Mouse (Mus musculus) frontal cortex, postnatal 10 days (tissue): ENCODE measurements at regions not wholly inside any gene's neighbourhood (a gene's known extent, or its start where the extent isn't known, plus 50 kb on each side); places are given as distances from the start of the nearest gene placed in this dataset.
"Not testable (repeated sequence)": the region's sequence is repeated elsewhere in the genome, so short reads cannot be mapped to it uniquely, and the experiment has no call there.

Experiments
- DNase-seq, 2 experiments: peaks; one replicate each; pipeline ENCODE4 v3.0.0; 2022; ENCODE audit warnings: low spot score in 2 of 2, mixed read lengths in 1 of 2

- DNase-seq = no peak
Measured at GRCm38 (mm10) chr6:37618990-37619389, 89.0 kb downstream of the Akr1d1 start.

- DNase-seq = no peak
Measured at GRCm38 (mm10) chr6:37621364-37622029, 91.5 kb downstream of the Akr1d1 start.

- DNase-seq = no peak
Measured at GRCm38 (mm10) chr6:37622273-37622672, 92.3 kb downstream of the Akr1d1 start.

GRCm38 (mm10) chr6:37627206-37627605, 97.2 kb downstream of the Akr1d1 start:
- no peak for DNase-seq

- no peak for DNase-seq
Measured at GRCm38 (mm10) chr6:37633948-37634347, 104.0 kb downstream of the Akr1d1 start.

DNA sequence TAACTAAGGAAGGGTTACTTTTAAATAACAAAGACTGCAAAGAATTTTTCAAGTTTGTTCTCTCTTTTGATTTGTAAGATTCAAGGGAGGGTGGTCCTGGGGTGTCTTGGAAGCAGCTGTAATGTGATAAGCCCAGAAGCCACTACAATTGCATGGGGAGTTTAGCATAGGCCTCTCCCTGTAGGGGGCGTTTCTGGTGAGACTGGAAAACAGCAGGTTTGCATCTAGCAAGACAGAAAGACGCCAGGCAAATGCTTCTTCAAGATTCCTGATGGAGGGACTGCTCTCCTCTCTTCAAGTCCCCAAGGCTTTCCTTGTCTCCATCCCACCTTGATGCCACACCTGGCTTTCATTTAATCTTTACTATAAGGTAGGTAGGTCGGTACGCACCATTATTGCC, 112.1 kb downstream of the Akr1d1 start:
- DNase-seq = no peak

GRCm38 (mm10) chr6:37642701-37643121, 112.7 kb downstream of the Akr1d1 start:
- DNase-seq = peak; percentile 40 to 53

DNA sequence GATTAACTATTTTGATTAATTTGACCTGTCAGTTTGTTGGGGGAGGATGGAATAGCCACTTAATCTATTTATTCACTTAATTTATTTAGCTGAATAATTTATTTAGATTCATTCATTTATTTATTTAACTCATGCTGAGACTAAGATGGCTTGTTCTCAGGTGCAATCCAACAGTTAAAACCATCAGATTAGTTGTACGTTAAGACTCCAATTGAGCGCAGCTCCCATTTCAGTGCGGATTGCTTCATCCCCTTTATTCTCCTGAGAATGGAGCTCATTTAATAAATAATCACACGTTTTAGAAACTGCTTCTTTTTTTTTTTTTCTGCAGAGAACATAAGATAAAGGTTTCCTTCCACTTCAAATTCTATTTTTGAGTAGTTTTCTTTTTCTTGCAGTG, 113.2 kb downstream of the Akr1d1 start:
- no peak for DNase-seq

GRCm38 (mm10) chr6:37643718-37644117, 113.7 kb downstream of the Akr1d1 start:
- no peak for DNase-seq

GRCm38 (mm10) chr6:37645551-37645950, 115.6 kb downstream of the Akr1d1 start:
- DNase-seq = no peak

- DNase-seq = not testable (repeated sequence)
Measured at GRCm38 (mm10) chr6:37657300-37657699, 127.3 kb downstream of the Akr1d1 start.

DNA sequence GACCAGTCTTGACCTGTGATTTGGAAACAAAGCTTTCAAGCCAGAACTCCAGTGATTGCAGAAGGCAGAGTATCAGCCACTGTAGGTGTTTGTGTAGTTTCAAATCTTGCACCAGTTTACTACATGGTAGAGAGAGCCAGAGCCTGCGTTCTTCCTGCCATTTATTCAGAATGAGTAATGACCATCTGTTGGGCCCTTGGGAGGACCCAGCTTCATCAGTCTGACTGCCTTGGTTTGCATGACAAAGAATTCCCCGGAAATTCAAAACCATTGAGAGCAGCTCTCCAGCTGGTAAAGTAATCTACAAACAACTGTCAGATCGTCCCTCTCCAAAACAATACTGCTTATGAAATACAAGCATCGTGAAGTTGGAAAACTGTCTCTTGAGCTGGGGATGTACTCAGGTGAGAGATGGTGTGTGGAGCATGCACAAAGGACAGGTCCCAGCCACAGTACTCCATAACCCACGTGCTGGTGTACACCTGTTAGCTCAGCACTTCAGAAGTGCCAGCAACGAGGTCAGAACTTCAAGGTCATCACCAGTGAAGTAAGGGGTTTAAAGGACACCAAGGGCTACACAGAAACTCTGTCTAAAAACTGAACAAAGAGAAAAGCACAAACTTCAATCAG, 128.2 kb downstream of the Akr1d1 start:
- no peak for DNase-seq

DNA sequence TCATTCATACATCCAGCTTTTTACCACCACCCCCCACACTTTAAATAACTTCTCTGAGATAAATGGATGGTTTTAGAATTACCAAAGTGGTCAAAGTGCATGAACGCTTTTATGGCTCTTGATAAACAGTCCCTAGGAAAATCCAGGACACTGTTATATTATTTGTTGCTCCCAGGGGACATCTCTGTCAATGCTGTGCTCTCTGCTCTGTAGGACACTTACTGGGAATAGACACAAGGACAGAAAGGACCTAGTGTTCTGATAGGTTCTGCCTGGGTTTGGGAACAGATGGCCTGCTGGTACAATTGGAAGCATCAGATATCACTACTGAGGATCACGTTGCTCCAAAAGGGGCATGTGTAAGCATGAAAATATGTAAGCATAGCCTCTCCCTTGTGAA, 132.8 kb downstream of the Akr1d1 start:
- no peak for DNase-seq

- DNase-seq = no peak
Measured at GRCm38 (mm10) chr6:37665576-37665975, 135.6 kb downstream of the Akr1d1 start.

- DNase-seq = no peak
Measured at GRCm38 (mm10) chr6:37669407-37669806, 139.4 kb downstream of the Akr1d1 start.

GRCm38 (mm10) chr6:37670701-37671100, 140.7 kb downstream of the Akr1d1 start:
- DNase-seq = no peak

- no peak for DNase-seq
Measured at GRCm38 (mm10) chr6:37679871-37680270, 149.9 kb downstream of the Akr1d1 start.

DNA sequence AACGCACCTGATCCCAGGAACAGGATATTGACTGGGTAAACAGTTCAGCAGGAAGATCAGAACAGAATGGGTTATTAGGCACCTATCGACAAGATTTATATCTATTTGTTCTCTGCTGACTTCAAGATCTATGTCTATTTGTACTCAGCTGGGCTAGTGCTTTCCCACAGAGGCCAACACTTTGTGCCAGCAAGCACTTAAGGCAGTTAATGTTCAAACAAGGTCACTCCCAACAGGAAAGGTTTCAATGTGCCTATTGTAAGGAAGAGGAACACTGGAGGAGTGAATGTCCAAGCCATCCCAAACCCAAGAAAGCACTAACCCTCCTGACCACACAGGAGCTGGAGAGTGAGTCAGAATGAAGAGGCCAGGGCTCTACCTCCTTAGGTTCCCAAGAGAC, 151.4 kb downstream of the Akr1d1 start:
- not testable (repeated sequence) for DNase-seq

GRCm38 (mm10) chr6:37686094-37686493, 156.1 kb downstream of the Akr1d1 start:
- DNase-seq = no peak

GRCm38 (mm10) chr6:37688866-37689617, 159.1 kb downstream of the Akr1d1 start:
- no peak for DNase-seq

DNA sequence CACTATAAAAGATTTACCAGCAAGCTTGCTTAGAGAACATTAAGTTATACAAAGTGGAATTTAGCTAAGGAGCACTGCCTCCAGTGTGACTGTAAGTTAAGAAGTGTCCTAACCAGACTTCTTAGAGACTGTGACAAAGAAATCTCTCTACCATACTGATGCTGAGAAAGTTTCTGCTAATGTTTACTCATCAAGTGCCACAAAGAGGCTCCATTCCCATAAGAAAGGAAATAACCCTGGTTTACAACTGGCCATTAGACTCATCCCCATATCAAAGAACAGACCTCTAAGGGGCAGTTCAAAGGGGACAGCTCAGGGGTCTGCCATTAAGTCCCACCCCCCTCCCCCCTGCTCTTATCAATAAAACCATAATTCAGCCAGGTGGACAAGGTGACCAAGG, 159.7 kb downstream of the Akr1d1 start:
- DNase-seq = no peak

DNA sequence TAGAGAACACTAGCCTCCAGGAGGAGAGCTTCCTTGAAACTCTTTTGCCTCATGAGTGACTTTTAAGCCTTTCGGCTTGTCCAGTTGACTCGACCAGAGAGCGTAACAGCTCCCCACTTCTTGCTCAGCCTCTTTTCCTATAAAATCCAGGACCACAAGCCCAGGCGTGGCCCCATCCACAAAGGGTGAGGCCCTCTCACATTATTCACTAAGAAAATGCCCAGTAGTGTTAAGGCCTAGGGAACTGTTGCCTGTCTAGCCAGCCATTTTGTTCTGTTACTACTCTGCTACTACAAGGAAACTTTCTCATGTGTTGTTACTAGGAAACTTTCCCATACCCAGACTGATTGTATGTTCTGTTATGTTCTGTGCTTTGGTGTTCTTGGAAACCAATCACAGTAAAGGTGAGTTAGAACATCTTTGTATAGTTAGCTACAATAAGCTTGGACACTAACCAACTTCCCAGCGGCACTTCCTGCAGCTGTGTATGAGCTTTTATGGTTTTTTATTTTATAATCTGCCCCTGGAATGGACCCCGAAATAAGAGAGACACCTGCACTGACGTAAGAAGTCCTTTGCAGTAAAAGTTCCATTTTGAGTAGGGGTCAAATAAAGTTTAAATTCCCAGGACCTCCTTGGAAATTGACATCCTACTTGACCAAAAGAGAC, 162.1 kb downstream of the Akr1d1 start:
- DNase-seq = no peak
